Mouse (Mus musculus) retina, postnatal 1 day (tissue): ENCODE results near the gene Olfr1009.
"Not testable (repeated sequence)": the region's sequence is repeated elsewhere in the genome, so short reads cannot be mapped to it uniquely, and the experiment has no call there.

Experiments used
- DNase-seq: peaks from one replicate; pipeline ENCODE4 v3.0.0-alpha.2; 2012

Olfr1009 gene

GRCm38 (mm10) chr2:85715119-85715518 is at the start of gene Olfr1009:
Gene Olfr1009, plus strand, starts transcription at chr2:85715419.
- no peak for DNase-seq

- no peak for DNase-seq
These were observed 36.6 kb upstream of the Olfr1009 start, which contains the start of gene Olfr1006 for GRCm38 (mm10) chr2:85678667-85679066. Gene Olfr1006, minus strand, starts transcription at chr2:85678767.

GRCm38 (mm10) chr2:85689131-85689530 is 26.1 kb upstream of the Olfr1009 start, which contains the start of gene Olfr1008:
Gene Olfr1008, plus strand, starts transcription at chr2:85689431.
- no peak for DNase-seq

- not testable (repeated sequence) for DNase-seq
These were observed 4.5 kb upstream of the Olfr1009 start for GRCm38 (mm10) chr2:85710680-85711079.

- no peak for DNase-seq
These were observed 4.1 kb upstream of the Olfr1009 start for GRCm38 (mm10) chr2:85711159-85711558.

- DNase-seq = peak; percentile 57
These were observed 10.6 kb downstream of the Olfr1009 start for GRCm38 (mm10) chr2:85725793-85726192.

GRCm38 (mm10) chr2:85753822-85754221 is 38.6 kb downstream of the Olfr1009 start:
- no peak for DNase-seq

- DNase-seq = no peak
These were observed 47.4 kb downstream of the Olfr1009 start, which contains the start of gene Olfr1012 for GRCm38 (mm10) chr2:85762666-85763065. Gene Olfr1012, minus strand, starts transcription at chr2:85762766.

- DNase-seq = no peak
These were observed 51.6 kb downstream of the Olfr1009 start, which contains the start of gene Olfr1013 for GRCm38 (mm10) chr2:85766798-85767197. Gene Olfr1013, plus strand, starts transcription at chr2:85767098.

GRCm38 (mm10) chr2:85772413-85772812 is 57.2 kb downstream of the Olfr1009 start, which contains the start of gene Olfr1014:
Gene Olfr1014, plus strand, starts transcription at chr2:85772713.
- DNase-seq = no peak
